Mouse (Mus musculus): ENCODE data around the gene Map3k20. TPM values are rescaled to one million over a fixed set of nuclear protein-coding genes. Genes with fewer than 3 reads are reported as not detected.

The Map3k20 gene
- polyA plus RNA-seq, 1 experiment from 2014 or later = 7.3 TPM

- H3K27ac ChIP-seq (replicated peaks) = no peak overlapping the region
- H3K9me3 ChIP-seq = no peaks in the 10 kb centered on the region
- H3K27me3 ChIP-seq (replicated peaks; ENCODE audit: low read depth, poor library complexity, severe bottlenecking) = peaks cover 6% of the 10 kb centered on the region; the same call in 1 of the 2 replicates
- H3K4me3 ChIP-seq = no peak overlapping the region
- H3K36me3 ChIP-seq (replicated peaks) = peaks cover 11% of the 10 kb centered on the region
- 50% methylated on average over 7 of the region's 7 CpGs for WGBS
- peak; percentile 29 for DNase-seq (ENCODE audit: low spot score)
- peaks cover 11% of the 10 kb centered on the region; the same call in 1 of the 2 replicates for H3K4me1 ChIP-seq
Observed at GRCm38 (mm10) chr2:72491650-72492049, 206.2 kb downstream of the Map3k20 start.

Other genes starting within 250 kb of the Map3k20 start
- 252 and 257 TPM in 2 replicates for gene Cdca7, start 190.5 kb downstream of the Map3k20 start, polyA plus RNA-seq (2016; fragmentation: Nextera tagmentation; extraction: Ambion mirVana)

Data from embryonic facial prominence, embryonic 10.5 days (tissue).